Mouse (Mus musculus): ENCODE data around the gene Cog5. TPM values are rescaled to one million over a fixed set of nuclear protein-coding genes. Genes with fewer than 3 reads are reported as not detected.

Gene Cog5
- total RNA-seq, 2 experiments from 2014 or later: 42.1 to 47.9 TPM

DNA sequence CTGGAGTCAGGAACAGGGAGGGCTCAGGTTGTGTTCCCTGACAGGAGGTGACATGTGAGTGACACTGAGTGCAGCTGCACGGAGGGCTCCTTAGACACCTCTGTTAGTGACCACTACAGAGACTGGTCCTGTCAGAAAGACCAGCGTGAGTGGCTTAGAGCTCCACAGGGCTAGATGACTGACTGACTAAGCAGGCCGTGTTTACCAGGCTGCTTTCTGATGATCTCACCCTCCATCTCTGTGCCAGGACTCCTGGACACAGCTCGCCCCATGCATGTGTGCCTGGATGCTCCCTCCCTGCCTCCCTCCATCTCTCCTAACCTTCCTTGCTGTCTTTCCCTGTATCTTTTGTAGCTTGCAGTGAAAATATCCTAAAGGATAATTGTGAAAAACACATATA is 258.9 kb downstream of the Cog5 start:
- intact Hi-C loops (cut with DNase I): no loop called here
- no peak for DNase-seq (ENCODE audit: extremely low spot score in 1 of 2, low spot score in 2 of 2)

DNA sequence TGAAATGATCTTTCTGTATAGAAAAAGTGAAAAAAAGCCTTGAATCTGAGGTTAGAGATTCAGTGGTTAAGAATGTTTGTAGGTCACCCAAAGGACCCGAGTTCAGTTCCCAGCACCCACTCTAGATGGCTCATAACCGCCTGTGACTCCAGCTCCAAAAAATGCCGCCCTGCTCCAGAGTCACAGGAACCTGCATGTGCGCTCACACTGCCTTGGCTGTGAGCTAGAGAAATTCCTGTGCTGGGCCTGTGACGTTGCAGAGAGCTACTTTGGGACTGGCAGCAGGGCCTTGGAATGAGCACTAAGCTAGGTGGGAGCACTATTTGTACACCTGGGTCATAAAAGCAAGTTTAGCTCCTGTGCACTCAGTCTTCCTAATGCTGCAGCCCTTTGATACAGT is 262.0 kb downstream of the Cog5 start:
- no peak for DNase-seq (ENCODE audit: extremely low spot score in 1 of 2, low spot score in 2 of 2)
- intact Hi-C loops (cut with DNase I): no loop called here

DNA sequence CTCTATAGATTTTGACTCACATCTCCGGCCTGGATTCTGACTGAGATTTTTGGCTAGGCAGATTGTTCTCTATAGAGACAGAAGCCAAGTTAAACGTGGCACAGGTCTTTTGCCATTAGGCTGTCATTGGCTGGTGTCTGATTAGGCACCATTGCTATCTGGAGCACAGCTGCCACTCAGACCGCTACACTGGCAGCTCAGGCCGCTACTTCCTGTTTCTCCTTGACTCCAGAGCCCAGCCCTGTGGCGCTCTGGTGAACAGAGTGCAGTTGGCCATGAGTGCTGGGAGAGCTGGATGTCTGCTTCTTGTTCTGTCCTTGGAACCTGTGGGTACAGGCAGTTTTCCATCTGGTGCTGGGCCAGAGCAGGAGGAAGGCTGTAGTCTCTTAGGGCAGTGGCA is 262.6 kb downstream of the Cog5 start:
- intact Hi-C loops (cut with DNase I): no loop called here
- peak; percentile 39 to 57 for DNase-seq (ENCODE audit: extremely low spot score in 1 of 2, low spot score in 2 of 2)

DNA sequence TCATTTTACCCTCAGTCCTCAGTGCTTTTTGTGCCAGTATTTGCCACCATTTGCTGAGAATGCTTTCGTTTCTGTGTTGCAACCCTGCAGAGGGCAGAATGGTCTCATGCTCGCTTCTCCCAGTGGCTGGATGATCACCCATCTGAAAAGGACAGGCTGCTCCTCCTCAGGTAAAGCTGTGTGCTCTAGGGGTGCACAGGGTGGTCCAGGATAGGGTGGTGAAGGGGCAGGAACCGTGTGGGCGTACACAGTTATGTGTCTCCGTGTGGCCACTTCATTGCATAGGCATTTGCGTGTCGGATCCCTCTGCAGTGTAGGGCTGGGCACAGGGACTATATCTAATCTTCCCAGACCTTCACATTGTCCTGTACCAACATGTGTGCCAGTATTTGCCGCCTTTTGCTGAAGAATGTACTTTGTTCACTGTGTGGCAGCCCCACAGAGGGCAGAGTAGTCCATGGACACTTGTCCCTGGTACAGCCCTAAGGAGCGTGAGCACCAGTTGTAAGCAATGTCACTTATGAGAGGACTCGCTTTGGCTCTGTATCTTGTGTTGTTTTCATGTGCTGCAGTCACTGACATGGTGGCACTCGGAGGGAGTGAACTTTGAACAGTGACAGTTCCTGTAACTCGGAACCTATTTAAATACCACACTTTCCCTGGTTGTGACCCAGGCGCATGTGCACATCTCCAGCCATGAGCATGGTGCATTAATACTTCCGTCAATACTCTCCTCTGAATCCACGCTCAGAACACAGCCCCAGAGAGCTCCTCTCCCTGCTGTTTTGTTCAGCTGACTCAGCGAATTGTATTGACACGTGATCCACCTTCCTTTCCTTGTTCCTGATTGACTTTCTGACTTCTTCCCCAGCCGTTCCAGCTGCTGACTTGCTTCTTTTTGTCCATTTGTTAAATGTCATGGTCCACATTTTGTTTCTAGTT is 266.1 kb downstream of the Cog5 start:
- intact Hi-C loops (cut with DNase I): loop anchor here (5.0 to 10.0 kb wide), 2 partner anchors 266 to 413 kb away; partner anchors contain the start of genes Cog5 and Dus4l
- no peak for DNase-seq (ENCODE audit: extremely low spot score in 1 of 2, low spot score in 2 of 2)

DNA sequence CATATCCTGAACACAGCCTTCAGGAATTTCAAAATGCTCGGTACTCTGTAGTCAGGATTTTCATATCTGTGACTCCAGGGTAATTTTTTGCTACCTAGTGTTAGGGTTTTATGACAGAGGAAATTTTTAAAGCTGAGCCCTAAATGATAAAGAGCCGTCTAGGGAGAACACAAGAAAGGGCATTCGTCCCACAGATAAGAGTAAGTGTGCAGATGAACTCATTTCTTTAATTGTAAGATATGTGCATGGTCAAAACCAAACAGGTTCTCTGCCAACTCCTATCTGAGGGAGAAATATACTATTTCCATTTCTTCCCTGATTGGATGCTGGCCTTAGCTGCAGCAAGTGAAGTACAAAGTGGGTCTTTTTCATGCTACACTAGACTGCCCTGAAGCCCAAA is 269.5 kb downstream of the Cog5 start:
- no peak for DNase-seq (ENCODE audit: extremely low spot score in 1 of 2, low spot score in 2 of 2)
- intact Hi-C loops (cut with DNase I): loop anchor here (5.0 to 10.0 kb wide), 2 partner anchors 269 to 417 kb away; partner anchors contain the start of genes Cog5 and Dus4l

DNA sequence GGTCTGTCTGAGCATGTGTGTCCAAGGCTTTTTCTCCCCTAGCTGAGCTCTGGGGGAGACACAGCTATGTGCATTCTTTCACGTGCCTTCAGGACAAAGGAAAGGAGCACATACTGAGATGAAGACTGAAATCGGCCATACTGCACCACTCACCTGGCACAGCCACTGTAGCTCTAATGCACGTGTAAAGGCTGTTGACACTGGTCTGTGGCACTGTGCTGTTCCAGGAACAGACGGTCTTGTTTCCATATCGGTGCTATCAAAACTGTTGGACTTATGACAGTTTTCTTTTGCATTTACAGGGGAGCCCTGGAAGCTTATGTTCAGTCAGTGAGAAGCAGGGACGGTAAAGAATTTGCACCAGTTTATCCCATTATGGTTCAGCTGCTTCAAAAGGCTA is 270.7 kb downstream of the Cog5 start:
- no peak for DNase-seq (ENCODE audit: extremely low spot score in 1 of 2, low spot score in 2 of 2)
- intact Hi-C loops (cut with DNase I): loop anchor here (5.0 to 10.0 kb wide), 2 partner anchors 218 to 271 kb away; partner anchors contain the start of genes Cog5 and Dus4l

DNA sequence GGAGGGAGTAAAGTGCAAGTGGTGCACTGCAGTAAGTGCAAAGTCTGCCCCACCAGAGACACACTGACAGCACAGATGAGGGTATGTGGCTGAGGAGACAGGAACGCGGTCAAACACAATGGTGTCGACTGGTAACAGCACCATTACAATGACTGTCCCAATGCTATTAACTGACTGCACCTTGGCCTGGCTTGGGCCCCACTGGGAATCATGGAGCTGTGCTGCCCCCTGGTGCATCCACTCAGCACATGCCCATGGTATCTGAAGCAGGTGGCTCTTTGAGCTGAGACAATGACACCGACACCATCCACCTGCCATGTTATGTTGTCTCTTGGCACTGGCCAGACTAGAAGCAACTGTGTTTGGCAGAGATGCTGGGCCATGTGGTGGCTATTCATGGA is 272.0 kb downstream of the Cog5 start:
- intact Hi-C loops (cut with DNase I): loop anchor here (5.0 to 10.0 kb wide), 2 partner anchors 219 to 272 kb away; partner anchors contain the start of genes Cog5 and Dus4l
- peak; percentile 46 to 71 for DNase-seq (ENCODE audit: extremely low spot score in 1 of 2, low spot score in 2 of 2)

DNA sequence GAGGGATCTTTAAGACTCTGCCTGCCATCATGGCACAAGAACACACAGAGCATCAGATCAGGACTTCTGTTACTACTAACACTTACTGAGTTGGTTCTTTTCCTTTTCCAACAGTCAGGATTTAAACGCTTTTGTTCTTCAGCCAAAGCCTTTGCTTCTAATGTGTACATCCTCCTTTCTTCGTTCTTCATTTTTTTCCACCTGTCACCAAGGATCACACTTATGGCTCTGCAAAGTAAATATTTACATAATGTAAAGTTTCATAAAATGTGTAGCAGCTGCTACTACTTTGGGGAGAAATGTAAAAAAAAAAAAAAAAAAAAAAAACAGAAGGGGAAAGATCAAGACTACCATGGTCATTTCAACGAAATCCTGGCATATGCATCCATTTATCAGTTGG is 273.8 kb downstream of the Cog5 start:
- DNase-seq (ENCODE audit: extremely low spot score in 1 of 2, low spot score in 2 of 2): no peak
- intact Hi-C loops (cut with DNase I): loop anchor here (5.0 to 10.0 kb wide), 2 partner anchors 221 to 274 kb away; partner anchors contain the start of genes Cog5 and Dus4l

DNA sequence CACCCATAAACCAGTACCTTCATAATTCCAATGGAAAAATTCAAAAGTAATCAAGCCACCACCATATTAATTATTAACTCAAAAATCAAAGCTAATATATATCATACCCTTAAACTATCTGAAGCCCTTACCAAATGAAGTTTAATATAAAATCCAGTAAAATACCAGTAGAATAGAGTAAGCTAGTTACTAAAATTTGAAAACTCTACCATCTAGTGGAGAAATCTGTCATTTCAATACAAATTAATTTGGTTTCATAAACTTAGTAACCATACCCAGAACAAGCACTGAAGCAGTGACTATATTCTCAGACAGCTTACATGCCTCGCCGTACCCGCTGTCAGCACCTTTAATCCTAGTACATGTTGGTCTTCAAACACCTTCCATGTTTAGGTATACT is 277.1 kb downstream of the Cog5 start:
- intact Hi-C loops (cut with DNase I): loop anchor here (10.0 kb wide), 1 partner anchor 557 kb away; no protein-coding TSS in a partner anchor
- no peak for DNase-seq (ENCODE audit: extremely low spot score in 1 of 2, low spot score in 2 of 2)

DNA sequence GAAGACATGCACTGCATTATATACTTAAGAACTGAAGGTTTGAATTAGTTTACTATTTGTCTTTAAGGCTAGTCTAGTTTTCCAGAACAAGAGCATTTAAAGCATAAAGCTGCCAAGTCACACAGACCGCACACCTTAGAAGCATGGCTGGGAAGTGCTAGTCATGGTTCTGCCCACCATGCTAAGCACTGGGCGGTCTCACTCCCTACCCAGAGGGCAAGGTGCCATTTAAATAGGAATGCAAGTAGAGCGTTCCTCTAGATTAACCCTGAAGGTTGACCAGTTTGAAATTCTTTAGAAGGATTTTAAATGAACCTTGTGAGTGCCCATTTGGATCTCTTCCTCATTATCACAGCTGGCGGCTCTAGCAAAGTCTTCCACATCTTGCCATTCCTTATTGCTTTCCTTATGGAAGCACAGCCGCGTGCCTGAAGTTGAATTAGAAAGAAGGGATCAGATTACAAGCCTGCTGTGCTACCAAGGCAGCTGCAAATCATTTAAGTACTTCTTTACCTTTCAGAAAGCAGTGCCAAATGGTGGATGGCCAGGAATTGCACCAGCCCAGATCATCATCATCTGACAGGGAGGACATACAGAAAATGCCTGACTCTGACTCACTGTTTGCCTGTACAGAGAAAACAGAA is 282.1 kb downstream of the Cog5 start:
- DNase-seq (ENCODE audit: extremely low spot score in 1 of 2, low spot score in 2 of 2): no peak
- intact Hi-C loops (cut with DNase I): loop anchor here (10.0 kb wide), 1 partner anchor 562 kb away; no protein-coding TSS in a partner anchor

DNA sequence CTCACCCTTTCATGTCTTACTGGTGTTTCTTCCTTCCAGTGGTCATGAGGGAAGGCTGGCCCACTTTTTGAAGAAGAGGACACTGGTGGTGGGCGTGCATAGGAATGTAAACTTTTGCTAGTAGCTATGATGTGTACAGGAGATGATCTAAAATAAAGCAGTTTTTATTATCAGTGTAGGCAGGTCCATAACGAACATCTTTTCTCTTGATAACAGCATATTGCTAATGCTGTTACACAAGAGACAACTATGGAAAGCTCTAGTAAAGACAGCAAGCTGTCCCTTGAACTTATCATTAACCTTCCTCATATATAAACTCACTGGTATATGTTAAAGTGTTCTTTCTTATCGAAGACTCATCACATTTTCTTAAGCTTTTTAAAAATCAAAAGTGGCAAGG is 282.9 kb downstream of the Cog5 start:
- intact Hi-C loops (cut with DNase I): loop anchor here (10.0 kb wide), 1 partner anchor 563 kb away; no protein-coding TSS in a partner anchor
- no peak for DNase-seq (ENCODE audit: extremely low spot score in 1 of 2, low spot score in 2 of 2)

DNA sequence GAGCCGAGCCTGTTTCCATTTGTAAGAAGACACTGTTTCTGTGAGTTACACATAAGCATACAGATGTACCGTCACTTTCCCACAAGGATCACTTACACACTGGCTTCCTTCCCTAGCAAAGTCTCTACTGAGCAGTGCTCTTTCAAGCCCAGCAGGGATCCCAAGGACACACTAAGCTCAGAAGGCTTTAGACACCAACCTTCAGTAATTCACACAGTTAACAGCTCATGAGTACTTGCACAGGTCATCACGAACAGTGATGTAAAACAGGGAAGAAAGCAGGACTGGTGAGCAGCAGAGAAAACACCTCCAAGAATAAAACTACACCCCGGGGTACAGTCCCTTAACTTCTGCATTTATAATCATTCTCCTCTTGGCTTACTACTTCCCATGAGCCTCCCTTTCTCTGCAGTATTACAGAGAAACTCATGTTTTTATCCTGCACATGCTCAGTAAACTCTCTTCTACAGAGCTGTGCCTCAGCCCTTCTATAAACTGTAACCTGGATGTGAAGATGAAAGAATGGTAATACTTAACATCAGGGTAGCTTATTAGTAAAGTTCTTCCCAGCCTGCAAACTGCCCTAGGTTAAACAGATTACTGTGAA is 283.8 kb downstream of the Cog5 start:
- intact Hi-C loops (cut with DNase I): loop anchor here (10.0 kb wide), 1 partner anchor 564 kb away; no protein-coding TSS in a partner anchor

DNA sequence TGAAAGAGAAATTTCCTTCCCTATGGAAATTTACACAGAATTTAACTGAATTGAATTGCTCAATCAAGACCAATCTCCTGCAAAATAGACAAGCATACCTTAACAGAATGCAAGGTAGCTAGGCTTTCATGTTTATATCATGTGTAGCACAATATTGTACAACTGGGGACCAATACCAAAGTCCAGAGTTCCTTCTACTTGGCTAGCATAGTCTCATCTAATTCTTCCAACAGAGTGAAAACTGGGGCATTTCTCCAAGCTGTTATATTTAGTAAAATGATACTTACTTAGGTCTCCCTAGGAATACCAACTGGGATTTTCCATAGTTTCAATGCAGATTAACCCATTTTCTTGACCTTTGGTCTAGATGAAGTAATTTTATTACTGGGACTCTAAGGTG is 284.4 kb downstream of the Cog5 start:
- DNase-seq (ENCODE audit: extremely low spot score in 1 of 2, low spot score in 2 of 2): no peak
- intact Hi-C loops (cut with DNase I): loop anchor here (10.0 kb wide), 1 partner anchor 564 kb away; no protein-coding TSS in a partner anchor

More for the DNA sequence above, 283.8 kb downstream of the Cog5 start:
- no peak for DNase-seq (ENCODE audit: extremely low spot score in 1 of 2, low spot score in 2 of 2)

DNA sequence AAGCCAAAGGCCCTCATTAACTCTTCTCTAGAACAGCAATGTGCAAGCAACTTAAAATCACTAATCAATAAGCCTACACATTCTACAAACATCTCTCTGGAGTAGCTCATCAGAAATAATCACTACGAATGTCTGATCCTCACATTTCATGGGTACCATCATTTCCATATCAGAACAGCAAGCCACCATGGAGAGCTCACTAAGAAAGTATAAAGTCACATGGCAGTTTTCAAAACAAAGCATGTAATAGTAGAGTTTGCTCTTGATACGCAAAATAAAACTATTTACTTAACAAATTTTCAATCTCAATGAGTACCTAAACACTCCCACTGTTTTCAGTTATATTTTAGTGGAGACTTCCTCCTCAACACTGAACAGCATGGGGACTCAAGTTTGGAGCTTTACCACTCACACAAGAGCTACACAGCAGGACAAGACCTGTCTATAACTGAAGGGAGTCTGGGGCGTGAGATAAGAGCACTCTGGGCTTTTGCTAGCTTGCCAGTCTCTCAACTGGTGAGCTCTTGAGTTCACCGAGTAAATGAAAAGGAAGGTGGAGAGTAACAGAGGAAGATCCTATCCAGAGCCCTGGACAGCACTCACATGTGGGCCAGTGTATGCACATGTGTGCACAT is 288.5 kb downstream of the Cog5 start:
- DNase-seq (ENCODE audit: extremely low spot score in 1 of 2, low spot score in 2 of 2): no peak
- intact Hi-C loops (cut with DNase I): no loop called here

DNA sequence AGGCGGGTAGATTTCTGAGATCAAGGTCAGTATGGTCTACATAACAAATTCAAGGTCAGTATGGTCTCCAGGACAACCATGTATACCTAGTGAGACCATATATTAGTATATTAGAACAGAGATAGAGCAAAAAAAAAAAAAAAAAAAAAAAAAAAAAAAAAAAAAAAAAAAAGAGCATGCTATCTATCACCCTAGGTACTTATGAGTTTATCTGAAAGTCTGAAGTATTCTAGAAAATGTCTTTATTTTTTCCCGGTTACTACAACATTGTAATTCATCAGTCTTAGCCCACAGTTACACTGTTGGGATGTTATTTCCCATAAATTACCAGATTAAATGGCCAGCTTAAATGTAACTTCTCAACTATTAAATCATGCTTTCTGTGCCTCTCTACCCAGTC is 289.7 kb downstream of the Cog5 start:
- no peak for DNase-seq (ENCODE audit: extremely low spot score in 1 of 2, low spot score in 2 of 2)
- intact Hi-C loops (cut with DNase I): no loop called here

DNA sequence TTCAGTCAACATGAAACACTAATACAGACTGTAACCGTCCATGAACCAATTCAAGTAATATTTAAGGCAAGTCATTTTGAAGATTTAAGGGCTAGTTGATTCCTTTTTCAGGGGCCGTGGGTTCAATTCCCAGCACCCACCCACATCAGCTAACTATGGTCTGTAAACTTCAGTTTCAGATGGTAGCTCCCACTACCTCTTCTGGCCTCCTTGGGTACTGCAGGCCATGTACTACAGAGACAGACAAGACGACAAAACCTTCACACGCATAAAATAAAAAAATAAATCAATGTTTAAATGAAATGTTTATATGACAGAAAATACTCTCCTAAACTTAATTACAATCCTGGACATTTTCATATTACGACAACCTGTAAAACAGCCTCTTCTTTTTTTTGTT is 292.8 kb downstream of the Cog5 start:
- intact Hi-C loops (cut with DNase I): no loop called here
- DNase-seq (ENCODE audit: extremely low spot score in 1 of 2, low spot score in 2 of 2): no peak

DNA sequence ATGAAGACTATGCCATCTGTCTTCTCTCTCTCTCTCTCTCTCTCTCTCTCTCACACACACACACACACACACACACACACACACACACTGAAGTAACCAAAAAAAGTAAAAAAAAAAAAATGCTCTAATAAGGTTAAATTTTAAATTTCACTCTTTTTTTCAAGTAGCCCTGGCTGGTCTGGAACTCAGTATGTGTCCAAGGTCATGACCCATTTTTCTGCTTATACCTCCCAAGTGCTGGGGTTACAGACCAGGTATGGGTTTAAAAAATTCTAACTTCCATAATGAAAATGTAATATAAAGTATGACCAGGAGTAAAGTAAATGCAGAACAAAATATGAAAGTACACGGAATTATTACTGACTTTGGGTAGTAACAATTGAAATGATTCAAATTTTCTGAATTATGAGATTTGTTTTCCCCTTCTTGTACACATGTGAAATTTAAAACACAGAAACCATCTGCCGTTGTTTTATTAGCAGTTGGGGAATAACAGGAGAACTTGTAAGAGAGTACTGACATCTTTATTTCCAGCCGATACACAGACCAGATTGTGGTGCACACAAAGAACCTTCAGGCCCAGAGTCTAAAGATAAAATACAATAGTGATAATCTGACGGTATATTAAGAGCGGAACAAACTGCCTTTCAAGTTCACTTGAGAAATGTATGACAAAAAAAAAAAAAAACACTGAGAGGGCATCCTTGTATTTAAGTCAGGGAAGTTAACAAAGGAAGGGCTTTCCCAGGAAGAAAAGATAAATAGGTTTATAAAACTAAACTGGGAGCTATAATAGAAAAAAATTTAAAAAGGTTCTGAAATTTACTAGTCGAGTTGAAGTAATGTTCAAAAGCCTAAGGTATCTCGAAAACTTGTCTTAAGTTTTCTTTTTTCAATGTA is 293.7 kb downstream of the Cog5 start:
- DNase-seq (ENCODE audit: extremely low spot score in 1 of 2, low spot score in 2 of 2): no peak
- intact Hi-C loops (cut with DNase I): no loop called here
